Mouse (Mus musculus): ENCODE results near the gene Mmp24. TPM values are rescaled to one million over a fixed set of nuclear protein-coding genes. Genes with fewer than 3 reads are reported as not detected.
"Not testable (repeated sequence)": the region's sequence is repeated elsewhere in the genome, so short reads cannot be mapped to it uniquely, and the experiment has no call there.

Gene Mmp24
- total RNA-seq, 2 experiments from 2014 or later, result 0.11 TPM; not detected in 1

DNA sequence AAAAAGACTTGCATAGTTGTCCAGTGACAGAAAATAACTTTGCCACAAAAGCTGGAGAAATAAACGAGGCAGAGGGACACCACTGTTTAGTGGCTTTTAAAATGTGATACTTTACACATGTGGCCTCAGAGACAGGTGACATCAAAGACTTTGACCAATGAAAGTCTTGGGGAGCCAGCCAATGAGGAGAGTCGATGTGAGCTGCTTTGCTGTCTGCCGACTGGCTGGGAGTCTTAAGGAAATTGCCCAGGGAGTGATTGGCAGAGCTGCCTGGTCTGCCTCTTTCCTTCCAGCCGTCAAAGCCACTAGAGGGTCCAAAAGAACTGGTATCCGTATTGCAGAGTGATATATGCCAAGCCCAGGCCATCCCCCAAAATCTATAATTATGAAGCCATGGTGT is 39.7 kb downstream of the Mmp24 start:
- no peak for DNase-seq

- no peak for DNase-seq
These were observed 41.0 kb downstream of the Mmp24 start for GRCm38 (mm10) chr2:155816179-155816578.

DNA sequence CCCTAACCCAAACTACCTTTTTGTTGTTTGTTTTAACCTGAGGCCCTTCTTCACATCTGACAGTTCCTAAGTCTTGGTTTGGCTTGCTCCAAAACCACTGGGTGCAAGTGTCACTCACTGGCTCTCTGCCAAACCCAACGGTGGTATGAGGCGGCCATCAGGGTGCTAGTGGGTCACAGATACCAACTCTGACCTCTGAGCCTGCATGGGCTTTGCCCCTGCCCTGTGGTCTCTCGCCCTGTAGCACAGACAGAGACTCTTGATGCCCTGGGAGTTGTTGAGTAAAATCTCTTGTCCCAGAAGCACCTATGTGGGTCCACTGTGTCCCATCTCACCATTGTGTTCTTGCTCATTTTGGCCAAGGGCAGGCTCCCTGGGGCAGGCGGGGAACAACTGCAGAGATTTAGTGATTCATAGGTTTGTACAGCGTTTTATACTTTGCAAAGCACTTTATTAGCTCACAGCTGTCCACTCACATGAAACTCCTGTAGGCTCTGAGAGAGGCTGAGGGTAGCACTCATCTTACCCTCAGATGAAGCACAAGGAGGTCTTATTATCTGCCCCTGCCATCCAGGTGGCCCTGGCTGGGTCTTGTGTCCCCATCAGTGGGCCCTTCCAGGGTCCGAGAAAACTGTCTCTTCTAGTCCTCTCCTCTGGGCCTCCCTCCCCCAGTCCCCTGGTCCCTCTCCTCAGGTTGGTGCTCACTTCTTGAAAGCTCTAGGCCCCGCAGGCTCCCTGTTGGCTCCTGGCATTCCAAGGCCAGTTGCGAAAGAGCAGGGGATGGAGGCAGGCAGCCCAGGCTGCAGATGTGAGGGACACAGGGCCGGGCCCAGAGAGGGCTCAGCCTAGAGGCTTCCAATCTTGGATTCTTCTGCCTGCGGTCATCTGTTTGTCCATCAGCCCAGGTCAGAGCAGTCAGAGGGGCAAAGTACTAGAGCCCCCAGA is 42.4 kb downstream of the Mmp24 start:
- DNase-seq, result no peak

- peak; percentile 96 for DNase-seq
These were observed 43.7 kb downstream of the Mmp24 start for GRCm38 (mm10) chr2:155818596-155819391.

- DNase-seq, result no peak
These were observed 44.1 kb downstream of the Mmp24 start, which contains the start of gene BC029722 for GRCm38 (mm10) chr2:155819392-155819448. Gene BC029722 (minus strand): TSS chr2:155819426.

- no peak for DNase-seq
These were observed 44.5 kb downstream of the Mmp24 start for GRCm38 (mm10) chr2:155819449-155820251.

- DNase-seq, result no peak
These were observed 45.6 kb downstream of the Mmp24 start for GRCm38 (mm10) chr2:155820779-155821178.

DNA sequence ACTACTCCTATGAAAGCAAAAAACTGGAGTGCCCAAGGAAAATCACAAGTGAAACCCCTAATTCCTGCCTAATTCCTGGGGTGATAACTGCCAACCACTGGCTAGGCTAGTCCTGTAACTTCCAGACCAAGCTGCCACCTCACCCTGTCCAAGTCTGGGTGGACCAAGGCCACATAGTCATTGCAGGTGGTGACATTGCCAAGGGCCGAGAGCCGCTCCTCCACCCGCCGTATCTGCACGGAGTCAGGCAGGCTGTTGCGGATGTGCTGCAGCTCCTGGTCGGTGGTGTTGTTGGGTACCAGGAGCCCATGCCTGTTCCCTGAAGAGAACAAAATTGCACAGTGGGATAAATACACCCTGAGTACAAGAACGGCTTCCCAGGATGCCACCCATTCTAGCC is 48.6 kb downstream of the Mmp24 start:
- DNase-seq, result no peak

DNA sequence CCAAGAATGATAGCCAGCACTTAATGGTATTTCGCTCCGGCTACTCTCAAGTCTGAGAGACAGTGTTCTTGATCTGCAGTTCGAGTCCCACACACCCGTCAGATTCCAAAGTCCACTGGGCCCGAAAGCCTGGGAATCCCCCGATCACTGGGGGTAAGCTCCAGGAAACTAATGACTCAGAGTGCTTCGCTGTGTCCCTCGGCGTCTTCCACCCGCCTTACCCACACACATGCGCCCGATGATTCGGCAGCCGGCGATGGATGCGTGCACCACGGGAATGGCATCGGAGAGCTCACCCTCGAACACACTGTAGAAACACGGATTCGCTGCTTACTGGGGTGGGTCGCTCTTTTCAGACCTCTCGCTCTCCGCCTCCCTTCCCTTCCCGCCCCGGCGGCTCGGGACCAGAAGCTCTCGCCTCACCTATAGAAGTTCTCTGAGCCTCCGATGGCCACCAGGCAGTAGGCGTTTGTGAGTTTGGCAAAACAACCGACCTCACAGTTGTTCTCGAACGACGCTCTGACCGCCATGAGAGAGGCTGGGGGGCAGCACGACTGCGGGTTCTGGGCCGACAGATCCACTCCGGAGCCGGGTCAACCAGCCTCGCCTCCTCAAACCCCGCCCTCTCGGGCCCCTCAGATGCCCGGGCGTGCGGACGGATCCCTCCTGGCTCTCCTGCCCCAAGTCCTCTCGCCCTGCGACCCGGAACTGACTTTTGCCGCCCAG is 50.9 kb downstream of the Mmp24 start:
- DNase-seq, result no peak

GRCm38 (mm10) chr2:155826630-155827424 is 51.7 kb downstream of the Mmp24 start, which contains the start of gene Eif6:
Gene Eif6 (minus strand): TSS chr2:155826925.
- DNase-seq, result peak; percentile 74

DNA sequence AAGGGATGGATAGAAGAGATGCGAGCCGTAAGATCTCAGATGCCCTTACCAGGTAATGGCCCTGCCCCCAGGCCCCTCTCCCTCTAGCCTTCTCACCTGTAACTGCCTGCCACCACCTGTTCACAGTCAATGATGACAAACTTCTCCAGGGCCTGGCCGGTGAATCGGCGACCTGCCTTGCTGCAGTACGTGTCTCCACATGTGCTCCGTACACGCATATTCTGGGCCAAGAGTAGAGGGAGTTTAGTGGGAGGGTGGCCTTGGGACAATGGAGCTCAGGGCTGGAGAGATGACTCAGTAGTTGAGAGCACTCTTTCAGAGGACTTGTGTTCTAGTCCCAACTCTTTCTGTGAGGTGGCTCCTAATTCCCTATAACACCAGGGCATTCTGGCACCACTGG is 55.7 kb downstream of the Mmp24 start:
- DNase-seq, result no peak

DNA sequence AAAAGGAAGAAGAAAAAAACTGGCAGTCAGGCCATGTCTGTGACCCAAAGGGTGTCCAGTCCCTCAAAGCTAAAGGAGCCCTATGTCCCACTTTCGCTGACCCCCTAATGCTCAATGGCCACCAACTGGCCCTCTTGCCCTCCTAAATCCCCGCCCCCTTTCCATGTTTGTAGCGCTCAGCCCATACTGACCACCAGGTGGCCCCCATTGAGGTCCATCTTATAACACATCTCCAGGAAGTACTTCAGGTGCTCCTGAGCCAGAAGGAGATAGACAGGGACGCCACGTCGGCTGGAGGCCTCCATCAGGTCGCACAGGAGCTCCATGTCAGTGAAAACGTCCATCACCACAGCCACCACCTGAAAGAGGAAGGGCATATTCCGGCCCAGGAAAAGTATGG is 56.2 kb downstream of the Mmp24 start:
- DNase-seq, result no peak

DNA sequence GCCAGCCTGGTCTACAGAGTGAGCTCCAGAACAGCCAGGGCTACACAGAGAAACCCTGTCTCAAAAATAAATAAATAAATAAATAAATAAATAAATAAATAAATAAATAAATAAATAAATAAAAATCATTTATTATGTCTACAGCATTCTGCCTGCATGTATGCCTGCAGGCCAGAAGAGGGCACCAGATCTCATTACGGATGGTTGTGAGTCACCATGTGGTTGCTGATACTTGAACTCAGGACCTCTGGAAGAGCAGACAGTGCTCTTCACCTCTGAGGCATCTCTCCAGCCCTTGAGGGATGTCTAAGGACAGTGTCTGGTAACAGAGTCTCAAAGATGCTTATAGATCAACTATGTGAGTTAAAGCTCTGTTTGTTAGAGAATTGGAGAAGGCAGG is 56.9 kb downstream of the Mmp24 start:
- DNase-seq, result not testable (repeated sequence)

- no peak for DNase-seq
These were observed 59.6 kb downstream of the Mmp24 start, which contains the start of gene Fam83c for GRCm38 (mm10) chr2:155834732-155835131. Gene Fam83c (minus strand): TSS chr2:155834854.

DNA sequence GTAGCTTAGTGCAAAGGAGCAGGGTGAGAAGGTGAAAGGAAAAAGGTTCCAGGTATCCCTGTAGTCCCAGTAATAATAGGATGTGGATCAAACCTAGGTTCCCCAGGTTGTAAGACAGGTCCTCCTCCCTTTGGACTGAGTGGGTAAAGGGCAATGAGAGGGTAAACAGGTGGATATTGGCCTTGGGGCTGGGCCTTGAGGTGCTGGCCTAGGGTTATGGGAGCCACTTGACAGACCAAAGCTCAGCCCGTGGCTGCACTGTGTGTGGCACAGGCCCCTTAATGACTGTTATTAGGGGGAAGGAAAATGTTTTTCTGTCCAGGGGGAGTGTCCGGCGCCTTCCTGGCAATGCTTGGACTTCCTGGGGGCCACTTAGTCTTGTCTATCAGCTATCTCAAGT is 62.8 kb downstream of the Mmp24 start:
- no peak for DNase-seq

GRCm38 (mm10) chr2:155838961-155839360 is 63.8 kb downstream of the Mmp24 start:
- DNase-seq, result no peak

DNA sequence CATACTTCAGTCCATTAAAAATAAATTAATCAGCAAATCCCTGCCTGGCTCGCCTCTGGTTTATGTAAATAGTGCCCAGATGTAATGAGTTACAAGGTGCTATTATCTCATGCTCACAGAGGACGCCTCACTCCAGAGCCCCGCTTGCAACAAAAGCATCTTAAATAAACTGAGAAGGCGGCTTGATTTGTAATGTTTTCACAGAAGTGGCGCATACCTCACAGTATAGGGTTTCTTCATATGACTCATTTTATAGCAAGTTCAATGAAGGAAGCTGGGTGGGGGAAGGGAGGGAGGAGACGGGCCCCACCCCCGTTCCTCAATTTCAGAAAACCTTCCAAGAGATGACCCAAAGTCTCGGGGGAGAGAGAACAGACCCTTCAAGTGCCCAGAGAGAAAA is 71.8 kb downstream of the Mmp24 start:
- no peak for DNase-seq

GRCm38 (mm10) chr2:155848291-155848690 is 73.1 kb downstream of the Mmp24 start:
- DNase-seq, result peak; percentile 81

DNA sequence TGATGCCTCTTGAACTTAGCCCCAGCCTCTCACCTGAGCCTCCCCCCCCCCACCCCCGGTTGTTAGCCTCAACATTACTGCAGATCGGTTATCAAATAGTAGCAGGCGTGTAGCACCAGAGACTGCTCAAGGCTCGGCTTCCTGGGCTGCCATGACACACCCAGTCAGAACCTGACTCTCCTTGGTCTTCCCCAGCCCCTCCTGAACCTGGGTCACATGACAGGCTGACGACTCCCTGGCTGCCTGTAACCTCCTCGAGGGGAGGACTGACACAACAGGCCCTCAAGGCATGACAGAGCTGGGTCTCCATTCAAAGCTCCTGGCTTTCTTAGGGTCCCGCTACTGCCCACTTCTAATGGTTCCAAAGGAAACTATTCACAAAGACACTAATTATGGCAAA is 74.3 kb downstream of the Mmp24 start:
- no peak for DNase-seq

- no peak for DNase-seq
These were observed 75.0 kb downstream of the Mmp24 start for GRCm38 (mm10) chr2:155850120-155850519.

GRCm38 (mm10) chr2:155852536-155852935 is 77.4 kb downstream of the Mmp24 start:
- no peak for DNase-seq
